Mouse (Mus musculus) MN1 (cell line): ENCODE measurements around the gene Nisch.

Experiments
- DNase-seq: peaks from one replicate; pipeline ENCODE4 v3.0.0-alpha.2; 2016; ENCODE audit warnings: low spot score

Gene Nisch

DNA sequence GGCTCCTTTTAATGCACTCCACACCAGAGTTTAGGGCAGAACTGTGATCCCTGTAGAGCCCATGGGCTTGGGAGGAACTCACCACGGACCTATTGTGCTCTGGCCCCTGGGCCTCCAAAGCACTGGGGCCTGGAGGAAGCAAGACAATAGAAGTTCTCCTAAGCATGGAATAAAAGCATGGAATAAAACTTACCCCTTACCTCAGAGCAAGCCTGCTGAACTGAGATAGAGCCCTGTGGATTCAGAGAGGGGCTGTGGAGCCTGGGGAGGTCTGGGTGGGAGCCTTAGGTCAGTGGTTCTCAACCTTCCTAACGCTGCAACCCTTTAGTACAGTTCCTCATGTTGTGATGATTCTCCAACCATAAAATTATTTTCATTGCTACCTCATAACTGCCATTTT lies at the start of gene Nisch:
Gene Nisch, minus strand, starts transcription at position 101 of the 400 bp plus-strand sequence.
- no peak for DNase-seq

DNA sequence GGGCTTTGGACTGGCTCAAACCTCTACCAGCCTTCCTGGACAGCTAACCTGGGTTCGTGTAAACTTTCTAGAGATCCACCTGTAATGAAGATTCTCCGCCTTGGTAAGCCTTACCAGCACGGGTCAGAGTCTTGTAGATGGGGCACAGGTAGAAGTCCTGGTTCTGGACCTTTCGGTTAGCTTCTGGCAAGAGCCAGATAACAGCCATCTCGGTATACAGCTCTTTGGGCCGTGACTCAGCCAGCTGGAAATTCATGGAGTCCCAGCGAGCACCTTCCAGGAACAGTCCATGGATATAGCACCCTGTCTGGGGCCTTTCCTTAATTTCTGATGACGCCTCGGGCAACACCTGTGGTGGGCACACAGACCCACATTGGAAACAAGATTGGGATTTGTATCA lies 44.2 kb upstream of the Nisch start:
- no peak for DNase-seq

DNA sequence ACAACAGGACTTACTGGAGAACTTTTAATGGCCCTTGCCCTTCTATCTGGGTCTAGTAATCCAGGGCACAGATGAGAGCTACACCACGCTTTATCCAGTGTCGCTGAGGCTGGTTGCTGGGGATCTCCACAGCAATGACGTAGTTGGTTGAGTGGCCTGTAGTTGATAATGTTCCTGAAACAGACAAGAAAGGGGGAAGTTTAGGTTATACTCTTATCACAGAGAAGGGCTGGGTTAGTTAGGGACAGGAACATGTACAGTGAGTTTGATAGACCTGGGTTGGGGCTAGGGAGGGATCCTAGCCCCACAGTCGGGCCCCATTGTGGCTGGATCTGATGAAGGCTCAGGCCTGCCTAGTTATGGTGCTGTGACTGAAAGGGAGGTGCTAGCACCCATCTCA lies 43.6 kb upstream of the Nisch start:
- DNase-seq = no peak

DNA sequence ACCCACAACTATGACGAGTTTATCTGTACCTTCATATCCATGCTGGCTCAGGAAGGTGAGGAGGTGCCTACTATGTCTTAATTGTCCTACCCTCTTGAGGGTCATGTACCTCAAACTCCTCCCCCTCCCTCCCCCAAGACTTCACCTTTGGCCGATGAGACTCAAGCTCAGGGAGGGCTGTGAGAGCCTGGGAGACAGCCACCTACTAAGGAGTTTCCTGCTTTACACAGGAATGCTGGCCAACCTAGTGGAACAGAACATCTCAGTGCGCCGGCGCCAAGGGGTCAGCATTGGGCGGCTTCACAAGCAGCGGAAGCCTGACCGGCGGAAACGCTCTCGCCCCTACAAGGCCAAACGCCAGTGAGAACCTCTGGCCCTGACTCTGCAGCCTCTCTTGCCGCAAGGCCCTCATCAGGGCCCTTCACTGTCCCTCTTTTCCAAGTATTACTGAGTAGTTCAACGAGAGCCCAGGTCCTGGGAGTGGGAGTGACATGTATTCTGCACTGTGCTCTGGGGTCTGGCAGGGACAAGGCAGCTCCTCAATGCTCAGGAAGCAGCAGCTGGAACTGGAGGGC lies 41.8 kb upstream of the Nisch start:
- DNase-seq = no peak

DNA sequence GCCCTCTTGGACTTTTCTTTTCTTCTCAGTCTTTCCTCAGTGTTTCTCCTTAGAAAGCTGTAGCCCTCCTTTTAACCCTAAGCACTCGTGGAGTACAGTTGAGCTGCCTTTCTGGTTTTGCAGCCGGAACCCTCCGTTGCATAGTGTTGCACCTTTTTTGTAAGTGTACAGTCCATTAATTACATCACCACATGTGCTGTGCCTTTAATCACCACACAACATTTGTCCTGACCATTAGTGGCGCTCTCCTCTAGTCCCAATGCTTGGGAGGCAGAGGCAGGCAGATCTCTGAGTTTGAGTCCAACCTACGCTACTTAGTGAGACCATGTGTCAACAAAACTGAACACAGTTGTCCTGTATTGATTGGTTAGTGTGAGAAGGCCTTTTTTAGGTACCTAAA lies 35.3 kb upstream of the Nisch start:
- DNase-seq = peak; percentile 31

GRCm38 (mm10) chr14:31251626-31252025 lies 34.9 kb upstream of the Nisch start:
- DNase-seq = no peak

DNA sequence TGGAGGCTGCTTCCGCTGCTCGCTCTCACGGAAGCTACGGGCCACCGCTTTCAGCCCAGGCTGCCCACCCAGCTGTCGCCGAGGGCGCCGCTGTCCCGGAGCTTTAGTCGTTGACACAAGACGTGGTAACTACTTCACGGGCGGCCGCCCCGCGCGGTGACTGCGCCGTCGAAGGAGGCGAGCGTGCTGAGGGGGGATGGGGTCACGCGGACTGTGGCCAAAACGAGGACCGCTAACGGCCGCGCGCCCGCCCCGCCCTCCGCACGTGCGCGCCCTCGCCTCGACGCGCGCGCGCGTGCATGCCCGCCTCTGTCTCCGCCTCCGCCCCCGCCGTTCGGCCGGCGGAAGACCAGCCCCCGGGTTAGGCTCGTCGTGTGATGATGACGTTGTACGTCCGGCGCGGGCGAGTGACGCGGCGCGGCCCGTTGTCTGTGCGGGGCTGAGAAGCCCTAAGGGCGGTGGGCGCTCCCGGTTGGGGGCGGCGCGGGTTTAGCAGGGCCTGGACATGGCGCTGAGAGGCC lies 34.4 kb upstream of the Nisch start, which contains the start of the genes Phf7 and Bap1:
Gene Phf7, minus strand, starts transcription at position 234 of the 521 bp plus-strand sequence.
Gene Bap1, plus strand, starts transcription at position 367 of the 521 bp plus-strand sequence.
- DNase-seq = peak; percentile 96

DNA sequence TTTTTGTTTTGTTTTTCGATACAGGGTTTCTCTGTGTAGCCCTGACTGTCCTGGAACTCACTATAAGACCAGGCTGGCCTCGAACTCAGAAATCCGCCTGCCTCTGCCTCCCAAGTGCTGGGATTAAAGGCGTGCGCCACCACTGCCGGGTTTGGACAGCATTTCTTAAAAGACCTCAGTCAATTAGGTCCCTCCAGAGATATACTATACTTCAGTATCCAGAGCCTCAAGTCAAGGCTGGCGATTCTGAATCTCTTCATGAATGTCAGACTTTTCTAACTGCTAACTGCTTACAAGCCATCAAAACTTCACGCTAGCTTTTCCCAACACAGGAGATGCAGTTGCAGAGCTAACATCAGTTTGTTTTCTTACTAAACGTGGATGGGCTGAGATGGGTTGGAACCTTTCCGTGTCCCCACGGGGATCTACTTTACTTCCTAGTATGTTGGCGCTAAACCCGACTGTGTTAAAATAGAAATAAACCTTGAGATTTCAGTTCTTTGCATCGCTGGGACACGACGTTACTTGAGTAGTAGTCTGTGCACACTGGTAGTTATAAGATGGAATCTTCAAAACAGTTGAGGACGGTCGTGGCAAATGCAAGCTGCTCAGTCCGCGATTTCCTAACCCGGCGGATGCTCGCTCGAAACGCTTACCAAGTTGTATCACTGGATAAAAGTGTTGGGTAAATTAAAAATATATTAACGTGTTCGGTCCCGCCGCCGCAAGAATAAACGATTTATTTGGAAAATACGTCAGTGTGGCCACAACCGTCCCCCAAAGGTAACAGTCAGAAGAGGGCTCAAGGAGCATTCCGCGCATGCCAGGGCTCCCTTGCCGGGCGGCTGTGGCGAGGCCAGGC lies 33.7 kb upstream of the Nisch start:
- DNase-seq = no peak

DNA sequence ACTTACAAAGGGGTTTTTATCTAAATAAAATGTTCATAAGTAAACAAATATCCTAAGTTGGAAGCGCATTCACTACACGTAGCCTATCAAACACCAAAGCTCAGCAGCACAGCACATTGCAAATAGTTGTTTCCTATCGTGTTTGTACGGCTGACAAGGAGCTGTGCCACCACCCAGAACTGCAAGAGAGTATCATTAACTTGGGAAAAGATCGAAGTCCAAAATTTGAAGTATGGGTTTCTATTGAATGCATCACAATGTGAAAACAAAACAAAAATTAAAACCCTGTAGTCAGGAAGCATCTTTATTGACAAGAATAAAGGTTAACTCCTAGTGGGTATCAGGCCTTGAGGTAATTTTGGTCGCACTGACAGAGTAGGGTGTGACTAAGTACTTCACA lies 31.6 kb upstream of the Nisch start:
- no peak for DNase-seq

DNA sequence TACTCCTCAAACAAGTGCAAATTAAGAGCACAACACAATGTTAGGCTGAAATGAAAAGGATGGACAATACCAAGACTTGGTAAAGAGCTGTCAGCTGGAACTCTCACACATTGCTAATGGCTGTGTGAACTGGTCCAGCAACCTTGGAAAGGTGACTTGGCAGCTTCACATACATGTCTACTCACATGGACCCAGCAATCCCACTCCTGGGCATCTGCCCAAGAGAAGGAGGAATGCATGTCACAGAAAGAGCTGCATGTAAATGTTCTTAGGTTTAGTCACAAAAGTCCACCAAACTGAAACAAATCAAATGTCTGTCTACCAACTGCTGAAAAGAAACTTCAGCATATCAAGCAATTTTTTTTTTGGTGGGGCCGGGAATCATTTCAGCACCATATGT lies 29.2 kb upstream of the Nisch start:
- DNase-seq = no peak

- DNase-seq = no peak
These were observed 28.0 kb upstream of the Nisch start for GRCm38 (mm10) chr14:31244777-31245176.

DNA sequence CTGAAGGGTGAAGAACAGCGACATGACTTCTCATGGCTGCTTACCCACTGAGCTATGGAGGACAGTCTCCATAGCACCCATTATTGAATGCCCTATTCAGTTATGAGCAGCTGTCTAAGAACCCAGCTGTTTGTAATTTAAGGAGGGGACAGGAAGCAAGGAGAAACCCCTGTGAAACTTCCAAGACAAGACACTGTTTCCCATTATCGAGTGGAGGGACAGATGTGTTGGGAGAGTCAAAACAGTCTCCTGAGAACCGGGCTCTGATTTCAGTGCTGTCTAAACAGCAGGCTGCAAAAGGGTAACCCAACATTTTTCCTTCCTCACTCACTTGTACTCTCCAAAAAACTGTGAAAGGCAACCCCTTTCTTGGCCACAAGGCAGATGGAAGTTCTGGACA lies 23.8 kb upstream of the Nisch start:
- no peak for DNase-seq

DNA sequence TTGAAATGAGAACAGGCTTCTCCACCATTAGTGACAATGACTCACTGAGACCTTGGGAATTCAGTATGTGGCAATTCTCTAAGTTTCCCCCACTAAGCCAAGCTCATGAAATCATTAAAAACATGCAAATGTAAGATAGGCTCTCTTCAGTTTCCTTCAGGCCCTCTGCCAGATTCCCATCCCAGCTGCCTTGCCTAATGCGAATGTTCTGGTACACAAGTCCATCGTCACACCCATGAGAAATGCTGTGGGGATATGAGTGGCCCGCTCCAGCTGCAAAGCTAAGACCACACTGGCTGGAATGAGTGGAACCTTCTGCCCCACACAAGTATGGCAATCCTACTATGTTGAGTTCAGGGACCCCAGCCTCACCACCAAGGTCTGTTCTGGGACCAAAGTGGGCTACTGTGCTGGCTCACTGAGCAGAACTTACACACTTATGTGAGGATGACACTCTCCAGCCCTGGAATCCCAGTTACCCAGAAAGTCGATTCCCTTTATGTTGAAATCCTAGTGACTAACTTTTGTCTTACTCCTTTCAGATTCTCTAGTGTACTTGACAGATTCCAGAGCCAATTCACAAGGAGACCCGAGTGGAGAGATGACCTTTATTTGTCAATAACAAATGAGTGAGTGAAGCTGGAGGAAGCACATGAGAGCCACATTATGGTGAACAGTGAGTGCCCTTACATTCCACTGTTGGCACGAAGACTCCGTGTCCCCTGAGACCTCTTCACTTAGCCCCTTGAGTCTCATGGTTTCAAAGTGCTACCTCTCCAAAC lies 20.5 kb upstream of the Nisch start:
- no peak for DNase-seq

GRCm38 (mm10) chr14:31233996-31234591 lies 17.3 kb upstream of the Nisch start:
- DNase-seq = peak; percentile 82

GRCm38 (mm10) chr14:31233070-31233995 lies 16.6 kb upstream of the Nisch start:
- peak; percentile 17 for DNase-seq

- DNase-seq = no peak
These were observed 15.8 kb upstream of the Nisch start for GRCm38 (mm10) chr14:31232404-31233069.

GRCm38 (mm10) chr14:31230442-31230841 lies 13.7 kb upstream of the Nisch start:
- no peak for DNase-seq

DNA sequence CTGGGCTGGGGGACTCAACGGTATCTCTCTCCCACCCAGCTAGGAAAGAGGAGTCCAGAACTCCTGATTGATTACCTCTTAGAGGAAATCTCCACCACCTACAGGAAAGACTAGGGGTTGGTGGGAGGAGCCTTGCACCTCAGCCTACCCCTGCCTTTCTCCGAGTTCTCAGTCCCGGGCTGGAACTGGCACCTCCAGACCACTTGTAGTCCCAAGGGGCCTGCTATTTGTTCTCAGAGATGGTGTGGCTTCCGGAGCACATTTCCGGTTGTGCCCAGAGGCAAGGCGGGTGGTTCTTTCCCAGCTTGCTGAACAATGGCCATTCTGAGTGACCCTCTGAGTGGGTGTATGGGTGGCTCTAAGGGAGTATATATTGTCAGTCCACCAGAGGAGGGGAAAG lies 11.5 kb upstream of the Nisch start:
- DNase-seq = no peak

DNA sequence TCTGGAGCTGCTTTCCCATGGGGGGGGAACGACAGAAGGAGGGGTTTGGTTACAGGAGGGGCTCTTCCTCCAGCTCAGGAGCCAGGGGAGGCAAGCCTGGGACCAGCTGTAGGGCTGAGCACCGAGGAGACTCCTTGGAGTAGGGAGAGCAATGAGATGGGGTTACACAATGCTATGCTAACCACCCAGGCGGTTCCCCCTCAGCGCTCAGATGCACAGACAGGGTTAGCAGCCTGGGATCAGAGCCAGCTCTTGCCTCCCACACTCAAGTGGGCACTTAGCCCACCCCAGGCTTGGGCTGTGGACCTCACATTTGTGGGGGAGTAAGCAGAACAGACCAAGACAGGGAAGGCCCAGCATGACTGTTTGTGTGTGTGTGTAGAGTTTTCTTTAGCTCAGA lies 10.2 kb upstream of the Nisch start:
- DNase-seq = no peak

GRCm38 (mm10) chr14:31217666-31218065 lies 920 bp upstream of the Nisch start, which contains the start of gene Sema3g:
Gene Sema3g (plus strand): TSS chr14:31217860.
- DNase-seq = peak; percentile 88
